Mouse (Mus musculus) liver, postnatal 0 days (tissue): ENCODE data around the gene Kdm4b. TPM values are rescaled to one million over a fixed set of nuclear protein-coding genes. Genes with fewer than 3 reads are reported as not detected.
A peak's percentile ranks its signal among the peaks of the same experiment; 100 is the strongest.

Source experiments
- ATAC-seq: fragments of 200-750 bp; cut with Nextera tagmentation; 2 replicates; pipeline ENCODE4 v1.8.0; 2017; ENCODE audit warnings: mild to moderate bottlenecking, moderate library complexity
- DNase-seq: peaks from one replicate; pipeline ENCODE4 v3.0.0-alpha.2; 2016
- H3K27ac ChIP-seq: fragments of 300-500 bp; sonication (generic); 2 replicates; pipeline ENCODE4 v1.5.1; 2014; ENCODE audit warnings: antibody characterized with exemption, moderate library complexity, mild to moderate bottlenecking, low read depth
- H3K27me3 ChIP-seq: fragments of 300-500 bp; sonication (generic); 2 replicates; pipeline ENCODE4 v1.6.1; 2014; ENCODE audit warnings: low read length, control low read depth, mixed read lengths; ENCODE audit not compliant: insufficient read depth
- H3K36me3 ChIP-seq: fragments of 300-500 bp; sonication (generic); replicated peaks from 2 replicates; pipeline ENCODE4 v1.6.1; 2014; ENCODE audit warnings: mild to moderate bottlenecking, control low read depth, low read length, moderate library complexity, mixed read lengths; ENCODE audit not compliant: insufficient read depth
- H3K4me1 ChIP-seq: fragments of 300-500 bp; sonication (generic); 2 replicates; pipeline ENCODE4 v1.6.1; 2014; ENCODE audit warnings: antibody characterized with exemption, mild to moderate bottlenecking, control low read depth; ENCODE audit not compliant: insufficient read depth
- H3K4me2 ChIP-seq: fragments of 300-500 bp; sonication (generic); 2 replicates; pipeline ENCODE4 v1.6.1; 2014; ENCODE audit warnings: low read depth, mild to moderate bottlenecking, low read length, moderate library complexity, mixed read lengths
- H3K4me3 ChIP-seq: fragments of 300-500 bp; sonication (generic); 2 replicates; pipeline ENCODE4 v1.5.1; 2014; ENCODE audit warnings: low read depth, low read length
- H3K9ac ChIP-seq: fragments of 300-500 bp; sonication (generic); replicated peaks from 2 replicates; pipeline ENCODE4 v1.6.1; 2014; ENCODE audit warnings: mild to moderate bottlenecking, moderate library complexity
- H3K9me3 ChIP-seq: fragments of 300-500 bp; sonication (generic); 2 replicates; pipeline ENCODE4 v1.6.1; 2016; ENCODE audit warnings: mild to moderate bottlenecking, control low read depth, low read length, mixed read lengths
- CTCF ChIP-seq: sonication (generic); IDR thresholded peaks from 2 replicates; pipeline ENCODE4 v1.5.1; 2016; ENCODE audit warnings: antibody characterized with exemption, low read depth
- EP300 ChIP-seq: IDR thresholded peaks from 2 replicates; pipeline ENCODE4 v1.6.1; 2016; ENCODE audit warnings: antibody characterized with exemption, low read depth, mild to moderate bottlenecking
- WGBS: fragments of 180-500 bp; shearing (Covaris S2); extraction: QIAGEN DNeasy Blood & Tissue Kit; methylation state at CpG from one replicate; pipeline ENCODE4 v1.1.7; 2014; ENCODE audit not compliant: insufficient replicate concordance; 5-methylcytosine and 5-hydroxymethylcytosine counted together
- polyA plus RNA-seq: library from polyadenylated mRNA; unstranded; fragments of >200 nt; fragmentation: Nextera tagmentation; extraction: Ambion mirVana; gene quantifications from 2 replicates; pipeline ENCODE4 v1.2.1, GENCODE M21; 2015

Gene Kdm4b
- polyA plus RNA-seq, 1 experiment from 2014 or later, result 5.8 TPM

DNA sequence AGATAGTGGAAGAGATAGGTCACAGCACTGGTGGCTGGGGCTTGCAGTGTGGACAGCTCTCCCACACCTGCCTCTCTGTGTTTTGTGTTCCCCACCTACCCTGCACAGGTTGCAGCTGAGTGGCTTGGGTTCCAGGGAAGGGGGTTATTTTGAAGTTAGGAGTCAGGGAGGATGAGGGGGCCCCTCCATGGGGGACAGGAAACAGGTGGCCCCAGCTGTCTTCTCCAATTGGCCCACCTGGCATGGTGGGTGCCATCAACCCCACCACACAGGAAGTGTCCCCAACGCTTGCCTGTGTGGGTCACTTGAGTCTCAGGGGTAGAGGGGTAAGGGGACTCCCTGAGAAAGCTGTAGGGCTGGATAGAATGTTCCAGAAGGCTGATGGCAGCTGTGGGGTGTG lies 32.6 kb upstream of the Kdm4b start:
- Histone ChIP-seq H3K9ac (no peak overlapping the region), H3K27me3 (no peaks in the 10 kb centered on the region), H3K4me3 (no peak overlapping the region), H3K4me1 (peaks cover 33% of the 10 kb centered on the region), H3K4me2 (no peak overlapping the region), H3K9me3 (no peaks in the 10 kb centered on the region), H3K36me3 (no peaks in the 10 kb centered on the region), H3K27ac (peak overlapping the region; percentile 61)
- ATAC-seq (no peak), DNase-seq (no peak)
- 54% methylated on average over 1 of the region's 1 CpGs for WGBS
- TF ChIP-seq CTCF (no peak), EP300 (no peak)

DNA sequence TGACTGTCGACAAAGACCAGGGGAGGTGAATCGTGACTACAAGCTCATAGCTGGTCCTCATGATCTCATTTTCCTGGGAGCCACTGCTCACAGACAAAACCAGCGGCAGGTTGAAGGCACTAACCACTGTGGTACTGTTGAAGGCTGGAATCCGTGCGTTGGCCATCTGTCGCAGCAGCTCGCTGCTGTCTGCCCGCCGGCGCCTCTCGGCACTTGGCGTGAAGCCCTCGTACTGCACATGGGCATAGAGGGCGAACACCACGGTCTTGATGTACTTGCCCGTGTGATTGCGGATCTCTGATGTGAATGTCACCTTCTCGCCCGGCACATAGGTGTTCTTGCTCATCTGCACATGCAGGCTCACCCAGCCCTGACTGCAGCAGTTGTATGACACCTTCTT lies 31.6 kb upstream of the Kdm4b start:
- Histone ChIP-seq H3K9me3 (no peaks in the 10 kb centered on the region), H3K4me2 (no peak overlapping the region), H3K27me3 (no peaks in the 10 kb centered on the region), H3K9ac (no peak overlapping the region), H3K4me3 (no peak overlapping the region), H3K27ac (no peak overlapping the region), H3K4me1 (peaks cover 24% of the 10 kb centered on the region), H3K36me3 (no peaks in the 10 kb centered on the region)
- DNase-seq (no peak), ATAC-seq (no peak)
- TF ChIP-seq EP300 (no peak), CTCF (no peak)
- WGBS, result 86% methylated on average over 19 of the region's 19 CpGs

GRCm38 (mm10) chr17:56296201-56296600 lies 29.7 kb upstream of the Kdm4b start:
- H3K4me1 ChIP-seq, result peaks cover 11% of the 10 kb centered on the region
- H3K4me2 ChIP-seq, result no peak overlapping the region
- H3K4me3 ChIP-seq, result no peak overlapping the region
- DNase-seq, result no peak
- WGBS, result 62% methylated on average over 1 of the region's 1 CpGs
- H3K9me3 ChIP-seq, result no peaks in the 10 kb centered on the region
- TF ChIP-seq CTCF, result no peak
- H3K27me3 ChIP-seq, result no peaks in the 10 kb centered on the region
- H3K36me3 ChIP-seq, result no peaks in the 10 kb centered on the region
- no peak for ATAC-seq
- no peak overlapping the region for H3K9ac ChIP-seq
- H3K27ac ChIP-seq, result no peak overlapping the region

DNA sequence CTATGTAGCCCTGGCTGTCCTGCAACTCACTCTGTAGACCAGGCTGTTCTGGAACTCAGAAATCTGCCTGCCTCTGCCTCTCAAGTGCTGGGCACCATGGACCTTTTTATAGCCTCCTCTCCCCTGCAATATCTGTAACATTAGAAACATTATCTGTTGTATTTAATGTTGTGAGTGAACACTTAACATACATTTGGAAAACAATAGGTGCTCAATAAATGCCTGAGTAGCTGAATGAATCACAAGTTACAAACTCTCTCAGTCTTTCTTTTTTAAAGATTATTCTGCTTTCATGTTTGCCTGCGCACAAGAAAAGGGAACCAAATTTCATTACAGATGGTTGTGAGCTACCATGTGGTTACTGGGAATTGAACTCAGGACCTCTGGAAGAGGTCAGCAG lies 27.6 kb upstream of the Kdm4b start:
- Histone ChIP-seq H3K4me2 (no peak overlapping the region), H3K36me3 (no peaks in the 10 kb centered on the region), H3K27ac (no peak overlapping the region), H3K4me1 (peaks cover 13% of the 10 kb centered on the region), H3K9me3 (no peaks in the 10 kb centered on the region), H3K27me3 (no peaks in the 10 kb centered on the region), H3K4me3 (no peak overlapping the region), H3K9ac (no peak overlapping the region)
- DNase-seq, result no peak
- ATAC-seq, result no peak
- no peak for TF ChIP-seq CTCF
- no peak for TF ChIP-seq EP300
- WGBS, result 84% methylated on average over 1 of the region's 1 CpGs

DNA sequence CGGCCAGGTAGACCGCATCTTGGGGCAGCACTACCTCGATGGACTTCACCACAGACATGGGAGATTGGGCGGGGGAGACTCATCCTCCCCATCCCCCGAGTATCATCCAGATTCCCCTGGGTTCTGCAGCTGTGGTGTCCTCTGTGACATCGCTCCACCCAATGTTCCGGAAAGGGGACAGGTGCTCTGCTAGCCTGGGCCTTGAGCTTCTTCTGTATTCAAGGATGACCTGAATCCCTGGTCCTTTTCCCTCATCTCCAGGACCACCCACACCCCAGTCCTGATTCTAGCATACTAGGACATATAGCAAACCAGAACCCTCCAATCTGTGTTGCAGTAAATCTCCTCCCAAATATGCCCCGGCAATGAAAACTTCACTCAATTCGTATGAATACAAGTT lies 25.7 kb upstream of the Kdm4b start, which contains the start of gene Arrdc5:
Gene Arrdc5, minus strand, starts transcription at position 101 of the 400 bp plus-strand sequence.
- ATAC-seq (no peak), DNase-seq (no peak)
- Histone ChIP-seq H3K4me2 (no peak within 1 kb of the TSS), H3K27me3 (no peaks in the 10 kb centered on the region), H3K27ac (no peak within 1 kb of the TSS), H3K36me3 (no peaks in the 10 kb centered on the region), H3K4me1 (peaks cover 26% of the 10 kb centered on the region), H3K9ac (no peak within 1 kb of the TSS), H3K9me3 (no peaks in the 10 kb centered on the region), H3K4me3 (no peak within 1 kb of the TSS)
- whole genome bisulfite sequencing, result 86% methylated on average over 9 of the region's 9 CpGs
- TF ChIP-seq CTCF (no peak), EP300 (no peak)

DNA sequence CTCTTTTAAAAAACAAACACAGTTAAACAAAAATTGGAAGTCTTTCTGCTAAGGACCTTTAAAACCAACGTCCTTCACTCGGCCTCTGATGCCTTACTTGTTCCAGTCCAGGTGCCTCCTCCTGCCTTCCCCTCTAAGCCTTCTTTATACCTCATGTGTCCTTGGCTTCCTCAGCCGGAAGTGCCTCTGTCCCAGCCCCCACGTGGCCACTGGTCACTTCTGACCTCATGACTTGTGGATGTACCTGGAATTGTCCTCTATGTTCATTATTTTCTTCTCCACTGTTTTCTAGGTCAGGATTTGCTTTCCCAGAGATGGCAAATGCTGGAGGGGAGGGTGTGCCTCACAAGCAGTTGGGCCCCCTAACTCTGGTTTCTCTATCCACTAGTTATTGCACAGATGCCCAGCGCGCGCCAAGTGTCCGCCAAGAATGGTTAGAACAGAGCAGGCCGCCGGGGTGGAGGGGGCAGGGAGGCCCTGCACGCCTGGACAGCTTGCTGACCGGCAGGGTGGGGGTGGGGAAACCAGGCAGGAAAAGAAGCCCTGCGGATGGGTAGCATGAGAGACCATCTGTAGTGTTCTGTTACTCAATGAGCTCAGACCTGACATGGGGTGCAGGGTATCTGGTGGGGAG lies 23.4 kb upstream of the Kdm4b start:
- Histone ChIP-seq H3K36me3 (peaks cover 21% of the 10 kb centered on the region), H3K27ac (peak overlapping the region; percentile 80), H3K4me3 (peak overlapping the region; percentile 62), H3K9me3 (no peaks in the 10 kb centered on the region), H3K27me3 (no peaks in the 10 kb centered on the region), H3K9ac (peak overlapping the region; percentile 61), H3K4me2 (peak overlapping the region; percentile 88), H3K4me1 (peaks cover 41% of the 10 kb centered on the region)
- 43% methylated on average over 13 of the region's 13 CpGs for WGBS
- no peak for TF ChIP-seq CTCF
- no peak for TF ChIP-seq EP300
- peak; percentile 21; the same call in 1 of the 2 replicates for ATAC-seq
- DNase-seq, result peak; percentile 61
